Mouse (Mus musculus) midbrain, embryonic 10.5 days (tissue): ENCODE measurements around the gene Tmem168. TPM values are rescaled to one million over a fixed set of nuclear protein-coding genes. Genes with fewer than 3 reads are reported as not detected.

Experiments
- DNase-seq: peaks from one replicate; pipeline ENCODE4 v3.0.0-alpha.2; 2017; ENCODE audit warnings: low spot score
- H3K27ac ChIP-seq: fragments of 300-500 bp; sonication (generic); replicated peaks from 2 replicates; pipeline ENCODE4 v1.5.1; 2016; ENCODE audit warnings: mild to moderate bottlenecking
- H3K27me3 ChIP-seq: fragments of 300-500 bp; sonication (generic); 2 replicates; pipeline ENCODE4 v1.6.1; 2016; ENCODE audit warnings: low read depth, mild to moderate bottlenecking; ENCODE audit not compliant: poor library complexity, severe bottlenecking
- H3K36me3 ChIP-seq: fragments of 300-500 bp; sonication (generic); 2 replicates; pipeline ENCODE4 v1.6.1; 2016; ENCODE audit warnings: mild to moderate bottlenecking, moderate library complexity
- H3K4me1 ChIP-seq: fragments of 300-500 bp; sonication (generic); 2 replicates; pipeline ENCODE4 v1.6.1; 2016
- H3K4me3 ChIP-seq: fragments of 300-500 bp; sonication (generic); 2 replicates; pipeline ENCODE4 v1.5.1; 2016; ENCODE audit warnings: mild to moderate bottlenecking, moderate library complexity
- H3K9me3 ChIP-seq: fragments of 300-500 bp; sonication (generic); replicated peaks from 2 replicates; pipeline ENCODE4 v1.6.1; 2016; ENCODE audit warnings: mild to moderate bottlenecking
- WGBS: fragments of 180-500 bp; shearing (Covaris S2); methylation state at CpG from one replicate; pipeline ENCODE4 v1.1.7; 2016; 5-methylcytosine and 5-hydroxymethylcytosine counted together
- polyA plus RNA-seq: library from polyadenylated mRNA; unstranded; fragments of >200 nt; fragmentation: Nextera tagmentation; extraction: Ambion mirVana; gene quantifications from 2 replicates; pipeline ENCODE4 v1.2.1, GENCODE M21; 2016

The Tmem168 gene
- polyA plus RNA-seq, 1 experiment from 2014 or later = 31.9 TPM

DNA sequence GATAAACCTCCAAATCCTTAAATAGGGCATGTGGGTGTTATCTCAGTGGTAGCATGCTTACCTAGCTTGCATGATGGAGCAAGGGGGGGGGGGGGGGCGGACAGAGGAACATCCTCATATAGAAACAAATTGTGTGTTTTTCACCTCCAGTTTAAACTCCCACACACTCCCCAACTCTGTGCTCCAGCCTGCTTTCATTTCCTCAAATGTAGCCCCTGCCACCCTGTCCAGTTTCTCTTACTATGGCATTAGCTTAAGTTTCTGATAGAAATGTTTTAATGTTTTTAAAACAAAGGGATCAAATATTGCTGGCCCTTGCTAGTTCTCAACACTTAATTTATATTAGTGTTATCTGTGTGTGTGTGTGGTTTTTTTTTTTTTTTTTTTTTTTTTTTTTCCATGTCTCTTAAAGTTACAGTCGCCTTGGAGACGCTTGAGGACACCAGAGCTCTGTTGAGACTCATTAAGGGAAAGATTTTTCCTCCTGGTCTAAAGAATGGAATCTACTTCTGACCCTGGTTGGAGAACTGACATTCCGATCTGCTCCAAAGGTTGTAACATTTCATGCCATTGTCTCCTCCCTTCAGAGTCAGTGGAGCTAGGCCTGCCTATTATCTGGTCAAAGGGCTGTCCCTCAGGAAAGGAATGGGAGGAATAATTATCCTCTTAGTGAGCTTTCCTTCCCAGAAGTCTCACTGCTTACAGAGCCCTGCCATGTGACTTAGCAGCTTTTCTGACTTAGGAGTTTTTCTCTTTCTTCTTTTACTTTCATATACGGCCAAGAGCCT lies 1.6 kb upstream of the Tmem168 start:
- H3K4me3 ChIP-seq = no peak overlapping the region
- WGBS = 26% methylated on average over 5 of the region's 5 CpGs
- DNase-seq = peak; percentile 25
- H3K9me3 ChIP-seq = no peaks in the 10 kb centered on the region
- H3K27ac ChIP-seq = peak overlapping the region; percentile 49
- peaks cover 6% of the 10 kb centered on the region; the same call in 1 of the 2 replicates for H3K36me3 ChIP-seq
- no peaks in the 10 kb centered on the region for H3K27me3 ChIP-seq
- peaks cover 36% of the 10 kb centered on the region for H3K4me1 ChIP-seq

DNA sequence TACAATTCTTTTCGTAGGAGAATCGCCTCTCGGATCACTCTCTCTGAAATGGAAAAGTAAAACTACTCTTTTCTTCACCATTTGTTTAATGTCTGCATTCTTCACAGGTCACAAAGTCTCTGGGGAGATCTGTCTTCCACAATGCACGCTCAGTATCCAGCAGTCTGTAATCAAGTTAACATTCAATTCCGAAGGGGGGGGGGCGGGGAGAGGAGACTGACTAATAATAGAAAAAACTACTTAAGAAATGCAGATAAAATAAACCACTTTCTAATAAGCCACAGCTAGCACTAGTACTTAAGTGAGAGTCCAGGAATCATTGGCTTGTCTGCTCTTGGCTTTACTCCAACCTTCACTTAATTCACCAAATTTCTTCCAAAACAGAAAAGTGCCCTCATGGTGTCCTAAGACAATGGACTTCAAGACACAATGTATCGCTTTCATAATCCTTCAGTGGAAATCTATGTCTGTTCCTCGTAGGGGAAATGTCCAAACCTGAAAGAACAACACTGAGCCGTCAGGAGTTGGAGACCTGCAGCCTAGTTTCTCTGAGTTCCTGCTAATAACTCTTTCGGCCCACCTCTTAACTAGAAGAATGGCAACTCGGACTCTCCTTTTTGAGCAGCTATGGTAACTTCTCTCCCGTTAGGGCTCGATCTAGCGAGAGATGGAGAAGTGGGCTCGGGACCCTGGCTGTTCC lies 829 bp downstream of the Tmem168 start:
- H3K9me3 ChIP-seq = no peaks in the 10 kb centered on the region
- H3K27ac ChIP-seq = peak overlapping the region; percentile 99
- H3K36me3 ChIP-seq = peaks cover 27% of the 10 kb centered on the region
- H3K27me3 ChIP-seq = no peaks in the 10 kb centered on the region
- peak overlapping the region; percentile 82 for H3K4me3 ChIP-seq
- no peak for DNase-seq
- WGBS = 15% methylated on average over 15 of the region's 15 CpGs
- peaks cover 36% of the 10 kb centered on the region for H3K4me1 ChIP-seq

DNA sequence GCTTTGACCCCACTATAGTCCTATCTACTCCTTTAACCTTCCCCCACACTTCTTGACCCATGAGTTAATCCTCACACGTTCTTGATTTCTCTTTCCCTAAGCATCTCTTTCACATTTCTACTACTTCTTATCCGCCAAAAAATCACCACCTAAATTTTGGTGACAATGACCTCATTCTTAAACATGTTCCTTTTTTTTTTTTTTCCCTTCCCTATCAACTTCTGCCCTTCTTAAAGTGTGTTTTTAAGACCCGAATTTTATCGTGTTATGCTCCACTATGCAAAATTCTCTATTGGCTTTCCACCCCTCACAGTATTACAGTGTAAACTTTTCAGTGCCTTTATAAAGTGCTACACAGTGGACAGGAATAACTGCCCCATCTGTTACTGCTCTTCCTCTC lies 1.5 kb downstream of the Tmem168 start:
- H3K27me3 ChIP-seq = no peaks in the 10 kb centered on the region
- DNase-seq = no peak
- peak overlapping the region; percentile 99; the same call in 1 of the 2 replicates for H3K27ac ChIP-seq
- 73% methylated on average over 4 of the region's 4 CpGs for WGBS
- H3K4me3 ChIP-seq = peak overlapping the region; percentile 82
- H3K9me3 ChIP-seq = no peaks in the 10 kb centered on the region
- H3K4me1 ChIP-seq = peaks cover 36% of the 10 kb centered on the region
- H3K36me3 ChIP-seq = peaks cover 33% of the 10 kb centered on the region

DNA sequence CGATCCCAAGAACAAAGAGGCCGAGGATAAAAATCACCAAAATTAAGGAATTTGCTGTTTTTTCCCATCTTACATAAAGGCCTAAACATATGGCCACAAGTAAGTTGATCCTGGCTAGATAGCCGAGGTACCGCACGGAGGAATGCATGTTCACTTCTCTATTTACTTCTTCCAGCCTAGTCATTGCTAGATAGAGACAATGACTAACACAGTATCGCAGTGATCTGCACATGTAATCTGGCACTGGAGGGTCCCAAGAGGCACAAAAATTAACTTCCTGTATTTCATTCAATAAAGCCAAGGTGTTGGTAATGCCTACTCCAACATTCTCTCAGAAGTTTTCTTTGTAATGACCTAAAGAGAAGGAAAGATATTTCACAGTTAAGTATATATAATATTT lies 4.8 kb downstream of the Tmem168 start:
- DNase-seq = no peak
- no peak overlapping the region for H3K27ac ChIP-seq
- H3K27me3 ChIP-seq = no peaks in the 10 kb centered on the region

DNA sequence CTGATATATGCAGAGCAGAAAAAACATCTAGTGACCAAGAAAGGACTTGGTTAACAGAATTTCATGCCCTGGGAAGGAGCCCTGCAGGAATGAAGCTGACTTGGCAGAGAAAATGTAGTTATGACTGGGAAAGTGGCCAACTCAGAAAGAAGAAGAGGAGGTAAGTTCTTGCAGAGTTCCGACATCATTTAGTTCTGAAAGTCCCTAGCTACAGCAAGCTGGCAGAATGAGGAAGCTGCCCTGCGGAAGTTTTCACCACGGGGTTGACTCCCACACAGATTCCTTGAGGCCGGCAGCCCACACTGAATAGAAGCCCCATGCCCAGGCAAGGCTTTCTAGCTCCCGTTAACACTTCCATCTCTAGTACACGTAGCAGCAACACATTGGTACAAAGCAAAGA lies 6.3 kb downstream of the Tmem168 start:
- Histone ChIP-seq H3K4me3 (no peak overlapping the region), H3K27me3 (no peaks in the 10 kb centered on the region), H3K4me1 (peaks cover 11% of the 10 kb centered on the region), H3K36me3 (peaks cover 59% of the 10 kb centered on the region), H3K27ac (no peak overlapping the region), H3K9me3 (no peaks in the 10 kb centered on the region)
- WGBS = 90% methylated on average over 6 of the region's 6 CpGs
- no peak for DNase-seq

More for the DNA sequence above, 4.8 kb downstream of the Tmem168 start:
- 95% methylated on average over 6 of the region's 6 CpGs for WGBS
- H3K4me3 ChIP-seq = no peak overlapping the region
- H3K9me3 ChIP-seq = no peaks in the 10 kb centered on the region
- H3K4me1 ChIP-seq = peaks cover 23% of the 10 kb centered on the region
- H3K36me3 ChIP-seq = peaks cover 47% of the 10 kb centered on the region

DNA sequence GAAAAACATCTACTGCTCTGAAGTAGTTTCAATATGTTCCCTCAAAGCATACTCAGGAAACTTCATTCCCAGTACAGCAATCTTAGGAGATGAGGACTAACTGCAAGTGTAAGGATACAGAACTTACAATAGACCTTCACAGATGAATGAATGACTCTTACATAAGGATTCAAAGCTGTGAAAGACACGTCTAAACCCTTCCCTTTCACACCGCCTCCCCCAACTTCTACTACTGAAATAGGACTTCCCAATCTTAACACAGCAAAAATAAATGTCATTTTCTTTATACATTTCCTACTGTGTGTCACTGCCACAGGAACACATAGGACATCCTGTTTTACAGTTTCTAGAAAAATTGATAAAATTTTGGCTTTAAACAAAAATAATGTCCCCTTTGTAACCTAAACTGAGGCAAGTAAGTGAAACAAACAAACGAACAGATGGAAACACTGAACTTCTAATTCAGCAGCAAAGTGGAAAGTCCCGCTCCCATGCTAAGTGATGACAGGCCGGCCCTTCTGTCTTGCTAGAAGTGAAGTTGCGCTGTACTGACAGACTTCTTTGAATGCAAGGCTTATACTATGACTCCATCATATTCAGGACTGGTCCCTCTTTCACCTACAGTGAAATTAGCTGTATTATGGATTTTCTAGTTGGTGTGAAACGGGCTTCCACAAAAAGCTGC lies 9.5 kb downstream of the Tmem168 start:
- no peak for DNase-seq
- Histone ChIP-seq H3K9me3 (no peaks in the 10 kb centered on the region), H3K27ac (no peak overlapping the region), H3K36me3 (peaks cover 60% of the 10 kb centered on the region), H3K27me3 (no peaks in the 10 kb centered on the region), H3K4me3 (no peak overlapping the region), H3K4me1 (no peaks in the 10 kb centered on the region)
- 88% methylated on average over 7 of the region's 7 CpGs for WGBS

DNA sequence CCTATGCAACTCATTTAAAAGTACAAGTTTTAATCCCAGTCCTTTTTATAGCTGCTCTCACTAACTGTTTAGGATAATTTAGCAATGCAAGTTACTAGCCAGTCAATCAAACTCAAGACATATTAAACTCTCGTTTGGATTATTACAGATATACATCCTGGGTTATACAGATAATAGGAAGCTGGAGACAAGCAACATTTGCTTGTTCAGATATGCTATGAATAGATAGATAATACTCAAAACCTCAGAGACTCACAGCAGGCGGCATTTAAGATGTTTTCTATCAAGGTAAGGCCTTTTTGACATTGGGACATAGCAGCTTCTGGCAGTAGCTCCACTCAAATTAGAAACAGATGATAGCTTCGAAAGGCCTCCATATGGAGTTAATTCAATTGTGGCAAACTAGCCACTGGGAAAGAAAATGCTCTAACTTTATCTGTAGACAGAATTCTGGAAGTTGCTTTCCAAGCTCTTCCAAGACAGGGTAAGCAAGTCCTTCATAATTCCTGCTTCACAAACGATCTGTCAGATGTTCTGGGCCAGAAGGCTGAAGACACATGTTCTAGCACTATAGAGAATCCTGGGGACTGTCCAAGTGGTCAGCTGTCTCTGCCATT lies 15.1 kb downstream of the Tmem168 start:
- no peak overlapping the region for H3K27ac ChIP-seq
- H3K27me3 ChIP-seq = no peaks in the 10 kb centered on the region
- no peaks in the 10 kb centered on the region for H3K4me1 ChIP-seq
- DNase-seq = no peak
- 77% methylated on average over 4 of the region's 4 CpGs for WGBS
- no peak overlapping the region for H3K4me3 ChIP-seq
- H3K36me3 ChIP-seq = peaks cover 75% of the 10 kb centered on the region
- no peaks in the 10 kb centered on the region for H3K9me3 ChIP-seq

DNA sequence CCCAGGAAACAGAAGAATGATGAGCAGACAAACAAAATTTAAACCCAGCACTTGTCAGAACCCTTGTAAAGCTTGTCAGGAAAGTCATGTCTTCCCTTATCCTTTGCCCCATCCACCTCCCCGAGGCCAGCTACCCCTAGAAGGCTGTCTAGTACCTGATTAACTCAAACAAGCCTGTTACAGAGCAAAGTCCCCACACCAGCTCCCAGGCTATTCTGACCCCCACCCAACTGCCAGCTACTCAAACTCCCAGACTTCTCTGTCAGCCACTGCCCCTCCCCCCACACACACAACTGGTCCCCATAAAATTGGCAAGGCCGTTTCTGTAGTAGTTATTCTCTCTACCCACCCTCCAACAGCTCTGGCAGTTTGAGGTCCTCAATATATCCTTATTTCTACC lies 21.3 kb downstream of the Tmem168 start:
- 82% methylated on average over 2 of the region's 2 CpGs for WGBS
- H3K36me3 ChIP-seq = peaks cover 62% of the 10 kb centered on the region

DNA sequence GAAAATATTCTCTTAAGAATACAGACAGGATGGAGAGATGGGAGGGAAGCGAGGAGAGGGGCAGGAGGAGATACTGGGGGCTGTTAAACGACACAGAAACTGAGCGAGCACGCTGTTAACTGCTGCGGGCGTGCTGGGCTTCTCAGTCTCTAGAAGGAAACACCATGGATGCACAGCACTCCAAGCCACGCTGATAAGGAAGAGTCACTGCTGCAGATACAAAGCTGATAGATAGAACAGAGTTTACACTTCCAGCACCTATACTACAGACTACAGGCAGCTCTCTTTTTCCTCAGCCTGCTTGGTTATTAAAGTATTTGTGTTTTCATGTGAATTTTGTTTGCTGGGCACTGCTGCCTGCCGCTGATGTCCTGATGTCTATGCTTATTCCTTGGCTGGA lies 21.7 kb downstream of the Tmem168 start:
- Histone ChIP-seq H3K4me1 (no peaks in the 10 kb centered on the region), H3K27ac (no peak overlapping the region), H3K4me3 (no peak overlapping the region), H3K9me3 (no peaks in the 10 kb centered on the region), H3K36me3 (peaks cover 60% of the 10 kb centered on the region), H3K27me3 (no peaks in the 10 kb centered on the region)
- no peak for DNase-seq
- WGBS = 87% methylated on average over 8 of the region's 8 CpGs

More for the DNA sequence above, 21.3 kb downstream of the Tmem168 start:
- no peak for DNase-seq
- H3K9me3 ChIP-seq = no peaks in the 10 kb centered on the region
- H3K4me1 ChIP-seq = no peaks in the 10 kb centered on the region
- no peak overlapping the region for H3K27ac ChIP-seq
- H3K27me3 ChIP-seq = no peaks in the 10 kb centered on the region
- no peak overlapping the region for H3K4me3 ChIP-seq

DNA sequence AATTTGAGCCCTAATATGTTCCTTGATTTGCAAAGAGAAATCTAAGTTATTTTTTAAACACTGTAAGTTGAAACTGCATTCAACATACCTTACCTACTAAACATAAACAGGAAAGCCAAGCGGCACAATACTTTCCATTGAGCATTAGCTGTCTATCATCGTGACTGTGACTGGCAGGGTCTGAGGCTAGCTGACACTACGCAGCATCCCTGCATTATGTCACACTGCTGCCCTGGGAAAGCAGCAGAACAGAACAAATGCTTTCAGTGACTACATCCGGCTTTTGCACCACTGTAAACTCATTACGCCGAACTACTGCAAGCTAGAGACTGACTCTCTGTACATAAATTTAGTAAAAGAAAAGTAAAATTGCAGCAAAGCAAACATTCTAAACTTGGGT lies 23.1 kb downstream of the Tmem168 start:
- no peak for DNase-seq
- Histone ChIP-seq H3K36me3 (peaks cover 54% of the 10 kb centered on the region), H3K9me3 (no peaks in the 10 kb centered on the region), H3K4me3 (no peak overlapping the region), H3K27ac (no peak overlapping the region), H3K27me3 (no peaks in the 10 kb centered on the region), H3K4me1 (no peaks in the 10 kb centered on the region)
- WGBS = 90% methylated on average over 6 of the region's 6 CpGs

DNA sequence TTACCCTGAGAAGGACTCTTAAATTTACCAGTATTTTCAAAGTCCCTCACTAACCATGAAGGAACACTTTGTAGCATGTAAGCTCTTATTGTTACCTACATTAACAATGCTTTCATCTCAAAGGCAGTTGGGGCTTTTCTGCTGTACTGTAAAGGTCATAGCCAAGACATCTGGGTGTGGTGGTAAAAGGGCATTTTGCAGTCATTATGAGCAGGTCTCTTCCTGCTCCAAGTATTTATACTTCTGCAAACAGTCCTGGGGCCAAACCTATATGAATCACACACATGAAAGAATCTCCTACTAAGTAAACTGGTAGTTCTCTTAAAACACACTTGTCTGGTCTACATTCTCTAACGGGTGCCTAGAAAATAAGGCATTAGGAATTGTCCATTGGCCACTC lies 25.8 kb downstream of the Tmem168 start:
- DNase-seq = no peak
- Histone ChIP-seq H3K4me3 (no peak overlapping the region), H3K36me3 (peaks cover 60% of the 10 kb centered on the region), H3K4me1 (no peaks in the 10 kb centered on the region), H3K9me3 (no peaks in the 10 kb centered on the region), H3K27ac (no peak overlapping the region), H3K27me3 (no peaks in the 10 kb centered on the region)
- WGBS = 98% methylated on average over 1 of the region's 1 CpGs

DNA sequence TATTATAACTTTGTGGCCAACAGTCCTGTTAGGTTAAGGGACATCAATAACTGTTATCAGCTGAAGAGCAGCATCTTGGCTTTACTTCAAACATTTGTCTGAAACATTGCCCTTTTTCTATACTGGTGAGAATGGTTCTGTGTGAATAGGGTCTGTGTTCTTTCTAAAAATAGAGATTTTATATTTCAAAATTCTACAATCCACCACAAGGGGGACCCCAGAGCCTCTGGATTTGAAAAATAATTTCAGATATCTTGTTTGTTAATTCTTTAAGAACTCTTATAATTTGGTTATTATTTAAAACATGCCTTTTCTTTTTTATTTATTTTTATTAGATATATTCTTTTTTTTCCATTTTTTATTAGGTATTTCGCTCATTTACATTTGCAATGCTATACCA lies 42.2 kb downstream of the Tmem168 start:
- Histone ChIP-seq H3K36me3 (no peaks in the 10 kb centered on the region), H3K4me3 (no peak overlapping the region), H3K27me3 (no peaks in the 10 kb centered on the region), H3K27ac (no peak overlapping the region), H3K4me1 (no peaks in the 10 kb centered on the region), H3K9me3 (no peaks in the 10 kb centered on the region)
- no peak for DNase-seq
- WGBS = 78% methylated on average over 1 of the region's 1 CpGs
